Mouse (Mus musculus) forebrain, embryonic 10.5 days (tissue): ENCODE measurements at regions not wholly inside any gene's neighbourhood (a gene's known extent, or its start where the extent isn't known, plus 50 kb on each side); places are given as distances from the start of the nearest gene placed in this dataset.
"Not testable (repeated sequence)": the region's sequence is repeated elsewhere in the genome, so short reads cannot be mapped to it uniquely, and the experiment has no call there.

Source experiments
- DNase-seq: peaks from one replicate; pipeline ENCODE4 v3.0.0-alpha.2; 2017; ENCODE audit warnings: low spot score; ENCODE audit errors: extremely low spot score
- H3K27ac ChIP-seq: fragments of 300-500 bp; sonication (generic); 2 replicates; pipeline ENCODE4 v1.5.1; 2016; ENCODE audit warnings: mild to moderate bottlenecking
- H3K27me3 ChIP-seq: fragments of 300-500 bp; sonication (generic); 2 replicates; pipeline ENCODE4 v1.6.1; 2016; ENCODE audit warnings: mild to moderate bottlenecking; ENCODE audit not compliant: poor library complexity, severe bottlenecking
- H3K36me3 ChIP-seq: fragments of 300-500 bp; sonication (generic); replicated peaks from 2 replicates; pipeline ENCODE4 v1.6.1; 2016; ENCODE audit warnings: mild to moderate bottlenecking, moderate library complexity
- H3K4me1 ChIP-seq: fragments of 300-500 bp; sonication (generic); 2 replicates; pipeline ENCODE4 v1.6.1; 2016
- H3K4me3 ChIP-seq: fragments of 300-500 bp; sonication (generic); 2 replicates; pipeline ENCODE4 v1.5.1; 2016; ENCODE audit warnings: mild to moderate bottlenecking, moderate library complexity
- H3K9me3 ChIP-seq: fragments of 300-500 bp; sonication (generic); 2 replicates; pipeline ENCODE4 v1.6.1; 2016; ENCODE audit warnings: mild to moderate bottlenecking, moderate library complexity
- WGBS: fragments of 180-500 bp; shearing (Covaris S2); methylation state at CpG from one replicate; pipeline ENCODE4 v1.1.7; 2016; 5-methylcytosine and 5-hydroxymethylcytosine counted together

GRCm38 (mm10) chr10:118607418-118607817 is 166.6 kb downstream of the Ifng start:
- Histone ChIP-seq H3K4me1 (no peaks in the 10 kb centered on the region), H3K9me3 (no peaks in the 10 kb centered on the region), H3K27me3 (no peaks in the 10 kb centered on the region), H3K36me3 (no peaks in the 10 kb centered on the region), H3K4me3 (no peak overlapping the region), H3K27ac (no peak overlapping the region)
- no peak for DNase-seq
- WGBS: 91% methylated on average over 1 of the region's 1 CpGs

GRCm38 (mm10) chr10:118608376-118609145 is 167.7 kb downstream of the Ifng start:
- no peak for DNase-seq
- 76% methylated on average over 4 of the region's 4 CpGs for WGBS
- H3K9me3 ChIP-seq: no peaks in the 10 kb centered on the region
- no peak overlapping the region for H3K4me3 ChIP-seq
- no peak overlapping the region for H3K27ac ChIP-seq
- H3K36me3 ChIP-seq: no peaks in the 10 kb centered on the region
- H3K4me1 ChIP-seq: no peaks in the 10 kb centered on the region
- H3K27me3 ChIP-seq: no peaks in the 10 kb centered on the region

- no peak for DNase-seq
- WGBS: 81% methylated on average over 4 of the region's 4 CpGs
Observed at GRCm38 (mm10) chr10:118609157-118609556, 168.3 kb downstream of the Ifng start.

GRCm38 (mm10) chr10:118610868-118611461 is 170.1 kb downstream of the Ifng start:
- Histone ChIP-seq H3K36me3 (no peaks in the 10 kb centered on the region), H3K27ac (no peak overlapping the region), H3K4me3 (no peak overlapping the region), H3K9me3 (no peaks in the 10 kb centered on the region), H3K27me3 (no peaks in the 10 kb centered on the region), H3K4me1 (no peaks in the 10 kb centered on the region)
- DNase-seq: no peak
- WGBS: 90% methylated on average over 7 of the region's 7 CpGs

More at GRCm38 (mm10) chr10:118609157-118609556, 168.3 kb downstream of the Ifng start:
- H3K36me3 ChIP-seq: no peaks in the 10 kb centered on the region
- no peaks in the 10 kb centered on the region for H3K9me3 ChIP-seq
- no peak overlapping the region for H3K27ac ChIP-seq
- H3K27me3 ChIP-seq: no peaks in the 10 kb centered on the region
- no peaks in the 10 kb centered on the region for H3K4me1 ChIP-seq
- no peak overlapping the region for H3K4me3 ChIP-seq

GRCm38 (mm10) chr10:118612091-118612490 is 171.2 kb downstream of the Ifng start:
- WGBS: 85% methylated on average over 7 of the region's 7 CpGs
- Histone ChIP-seq H3K4me3 (no peak overlapping the region), H3K9me3 (no peaks in the 10 kb centered on the region), H3K27ac (no peak overlapping the region), H3K27me3 (no peaks in the 10 kb centered on the region), H3K36me3 (no peaks in the 10 kb centered on the region), H3K4me1 (no peaks in the 10 kb centered on the region)
- DNase-seq: no peak

GRCm38 (mm10) chr10:118613056-118613695 is 172.3 kb downstream of the Ifng start:
- no peak for DNase-seq
- 90% methylated on average over 14 of the region's 14 CpGs for WGBS
- Histone ChIP-seq H3K4me1 (no peaks in the 10 kb centered on the region), H3K27me3 (no peaks in the 10 kb centered on the region), H3K36me3 (no peaks in the 10 kb centered on the region), H3K9me3 (no peaks in the 10 kb centered on the region), H3K27ac (no peak overlapping the region), H3K4me3 (no peak overlapping the region)

GRCm38 (mm10) chr10:118614251-118614865 is 173.5 kb downstream of the Ifng start:
- Histone ChIP-seq H3K4me1 (no peaks in the 10 kb centered on the region), H3K4me3 (no peak overlapping the region), H3K36me3 (no peaks in the 10 kb centered on the region), H3K9me3 (no peaks in the 10 kb centered on the region), H3K27ac (no peak overlapping the region), H3K27me3 (no peaks in the 10 kb centered on the region)
- 91% methylated on average over 6 of the region's 6 CpGs for WGBS
- no peak for DNase-seq

- H3K4me1 ChIP-seq: no peaks in the 10 kb centered on the region
- no peak overlapping the region for H3K27ac ChIP-seq
- 86% methylated on average over 10 of the region's 10 CpGs for WGBS
- H3K36me3 ChIP-seq: no peaks in the 10 kb centered on the region
- no peak overlapping the region for H3K4me3 ChIP-seq
- no peaks in the 10 kb centered on the region for H3K27me3 ChIP-seq
- DNase-seq: no peak
- H3K9me3 ChIP-seq: no peaks in the 10 kb centered on the region
Observed at GRCm38 (mm10) chr10:118615131-118616020, 174.5 kb downstream of the Ifng start.

GRCm38 (mm10) chr10:118616031-118616615 is 175.3 kb downstream of the Ifng start:
- 91% methylated on average over 5 of the region's 5 CpGs for WGBS
- Histone ChIP-seq H3K27me3 (no peaks in the 10 kb centered on the region), H3K4me1 (no peaks in the 10 kb centered on the region), H3K4me3 (no peak overlapping the region), H3K27ac (no peak overlapping the region), H3K9me3 (no peaks in the 10 kb centered on the region), H3K36me3 (no peaks in the 10 kb centered on the region)
- no peak for DNase-seq

- WGBS: 90% methylated on average over 6 of the region's 6 CpGs
Observed at GRCm38 (mm10) chr10:118617291-118618044, 176.6 kb downstream of the Ifng start.

GRCm38 (mm10) chr10:118618251-118618650 is 177.4 kb downstream of the Ifng start:
- WGBS: 96% methylated on average over 4 of the region's 4 CpGs
- not testable (repeated sequence) for DNase-seq

More at GRCm38 (mm10) chr10:118617291-118618044, 176.6 kb downstream of the Ifng start:
- no peaks in the 10 kb centered on the region for H3K4me1 ChIP-seq
- DNase-seq: no peak
- H3K36me3 ChIP-seq: no peaks in the 10 kb centered on the region
- H3K4me3 ChIP-seq: no peak overlapping the region
- H3K27me3 ChIP-seq: no peaks in the 10 kb centered on the region
- no peak overlapping the region for H3K27ac ChIP-seq
- H3K9me3 ChIP-seq: no peaks in the 10 kb centered on the region

More at GRCm38 (mm10) chr10:118618251-118618650, 177.4 kb downstream of the Ifng start:
- not testable (repeated sequence) for H3K27ac ChIP-seq, H3K4me3 ChIP-seq, H3K36me3 ChIP-seq, H3K27me3 ChIP-seq, H3K4me1 ChIP-seq, H3K9me3 ChIP-seq
